Mouse (Mus musculus): ENCODE measurements around the gene Rspo1. TPM values are rescaled to one million over a fixed set of nuclear protein-coding genes. Genes with fewer than 3 reads are reported as not detected.
A peak's percentile ranks its signal among the peaks of the same experiment; 100 is the strongest.

Rspo1 gene
- total and polyA plus RNA-seq, 3 experiments, result 0.25 to 0.50 (median 0.31) TPM

DNA sequence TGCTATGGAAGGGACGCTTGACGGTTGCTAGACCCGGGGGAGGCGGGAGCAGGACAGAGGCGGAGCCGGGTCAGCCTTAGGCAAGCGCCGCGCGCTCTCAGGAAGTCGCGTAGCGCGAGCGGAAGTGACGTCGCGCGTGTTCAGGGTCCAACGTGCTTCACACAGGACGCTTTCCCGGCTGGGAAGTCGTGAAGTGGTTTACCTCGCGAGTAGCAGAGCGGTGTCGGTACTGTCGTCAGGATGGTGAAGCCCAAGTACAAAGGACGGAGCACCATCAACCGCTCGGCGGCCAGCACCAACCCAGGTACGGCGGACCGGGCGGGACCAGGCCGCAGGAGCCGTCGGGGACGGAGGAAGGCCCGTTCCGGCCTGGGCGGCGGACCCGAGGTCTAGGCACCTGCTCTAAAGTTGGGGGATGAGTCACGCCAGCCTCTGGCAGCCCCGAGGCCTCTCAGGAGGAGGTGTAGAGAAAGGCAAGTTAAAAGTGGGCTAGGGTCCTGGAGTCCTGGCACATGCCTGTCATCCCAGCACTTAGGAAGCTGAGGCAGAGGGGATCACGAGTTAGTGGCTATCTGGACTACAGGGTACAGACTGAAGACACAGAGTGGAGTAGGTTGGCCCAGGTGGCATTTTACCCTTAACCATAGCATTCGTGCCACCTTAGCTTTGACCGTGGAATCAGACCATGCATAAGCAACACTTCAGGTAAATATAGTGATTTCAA lies 43.8 kb downstream of the Rspo1 start (continued):
- TF ChIP-seq ELF1 (IDR thresholded peaks at IDR 0.05; ENCODE audit: low read depth, low read length), result peak; percentile 76
- TF ChIP-seq KAT2A (IDR thresholded peaks at IDR 0.05; ENCODE audit: insufficient replicate concordance, low read length), result peak; percentile 57; the same call in 1 of the 2 replicates

DNA sequence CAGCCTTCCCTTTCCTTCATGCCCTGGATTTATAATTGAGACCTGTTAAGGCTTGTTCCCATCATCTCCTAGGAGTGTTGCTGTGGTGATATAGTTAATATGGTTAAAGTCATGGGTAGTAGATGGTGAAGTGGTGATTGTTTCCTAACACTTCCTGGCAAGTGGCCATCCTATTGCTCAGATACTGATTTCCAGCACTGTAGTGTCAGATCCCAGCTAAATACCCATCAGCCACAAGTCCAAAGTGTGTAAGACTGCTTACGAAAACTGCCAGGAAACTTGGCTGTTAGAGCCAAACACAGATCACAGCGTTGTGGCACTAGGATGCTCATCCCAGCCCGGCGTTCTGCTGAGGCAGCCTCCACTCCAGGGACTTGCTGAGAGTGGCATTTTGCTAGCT lies 48.1 kb downstream of the Rspo1 start:
- Histone ChIP-seq H3K27ac (ENCODE audit: insufficient read depth, low read depth) (no peak overlapping the region), H3K36me3 (replicated peaks in 1 of 2; ENCODE audit: control insufficient read depth in 1 of 2, insufficient read depth in 1 of 2, low read length in 1 of 2) (peaks cover 42 to 65% of the 10 kb centered on the region in 2 experiments), H3K4me1 (ENCODE audit: control insufficient read depth in 1 of 2, insufficient read depth in 2 of 2) (peaks cover 0 to 22% of the 10 kb centered on the region in 2 experiments; a peak in 2 of 4 replicates), H3K79me2 (replicated peaks; ENCODE audit: control insufficient read depth, extremely low read depth, insufficient read depth, poor library complexity, severe bottlenecking) (peaks cover 66% of the 10 kb centered on the region), H3K27me3 (replicated peaks) (no peaks in the 10 kb centered on the region), H3K9me3 (replicated peaks; ENCODE audit: low read length) (no peaks in the 10 kb centered on the region), H3K9ac (ENCODE audit: insufficient read depth, low read depth) (no peak overlapping the region), H3K4me3 (replicated peaks in 1 of 3; ENCODE audit: low read depth in 2 of 3, low read length in 2 of 3, poor library complexity in 1 of 3) (no peak overlapping the region), H3K4me2 (ENCODE audit: insufficient read depth, low read depth, poor library complexity, severe bottlenecking) (no peak overlapping the region)
- TF ChIP-seq ZKSCAN1 (IDR thresholded peaks at IDR 0.05; ENCODE audit: borderline replicate concordance, low read depth, low read length) (no peak), ZC3H11A (IDR thresholded peaks at IDR 0.05; ENCODE audit: low read depth, low read length) (no peak), BHLHE40 (IDR thresholded peaks at IDR 0.05; ENCODE audit: low read depth, low read length) (no peak), CTCF (conservative IDR thresholded peaks at IDR 0.05 in 1 of 2, IDR thresholded peaks at IDR 0.05 in 1 of 2; ENCODE audit: low read depth in 2 of 2, low read length in 2 of 2) (no peak), PAX5 (IDR thresholded peaks at IDR 0.05; ENCODE audit: low read length) (no peak), JUND (conservative IDR thresholded peaks at IDR 0.05; ENCODE audit: low read depth, low read length) (no peak), MAZ (IDR thresholded peaks at IDR 0.05; ENCODE audit: low read depth, low read length) (no peak), MAFK (IDR thresholded peaks at IDR 0.05; ENCODE audit: insufficient replicate concordance, low read length) (no peak), POLR2A (IDR thresholded peaks at IDR 0.05; ENCODE audit: low read depth, low read length) (no peak), GABPA (IDR thresholded peaks at IDR 0.05; ENCODE audit: insufficient replicate concordance, low read depth, low read length) (no peak), USF2 (conservative IDR thresholded peaks at IDR 0.05; ENCODE audit: low read depth, low read length) (no peak)
- in situ Hi-C loops (cut with MboI; ENCODE audit: low pct_ligation_motif_present, low pct_unique_long_range_greater_than_20kb, low sequenced_read_pairs), result no loop called here
- dilution Hi-C loops (cut with MboI; ENCODE audit: extremely low pct_ligation_motif_present, extremely low pct_unique_long_range_greater_than_20kb, low sequenced_read_pairs), result no loop called here
- DNase-seq (ENCODE audit: extremely low read depth), result no peak

DNA sequence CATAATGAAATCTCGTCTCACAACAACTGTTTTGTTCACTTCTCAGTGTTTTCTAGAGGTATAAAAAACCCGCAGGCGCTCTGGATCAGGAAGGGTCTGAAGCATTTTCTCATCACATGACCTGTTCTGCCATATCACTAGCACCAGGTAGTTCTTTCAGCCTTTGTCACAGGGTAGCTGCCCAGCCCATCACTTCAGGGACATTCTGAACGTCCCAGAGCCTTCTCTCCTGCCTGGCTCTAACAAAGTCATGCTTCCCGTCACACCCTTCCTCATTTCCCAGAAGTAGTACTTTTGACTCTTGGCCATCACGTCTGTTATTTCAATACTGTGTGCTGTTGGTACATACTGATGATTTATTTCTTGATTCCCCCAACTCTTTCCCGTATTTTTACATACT lies 58.2 kb downstream of the Rspo1 start:
- H3K79me2 ChIP-seq (replicated peaks; ENCODE audit: control insufficient read depth, extremely low read depth, insufficient read depth, poor library complexity, severe bottlenecking), result peaks cover 6% of the 10 kb centered on the region; the same call in 1 of the 2 replicates
- H3K4me2 ChIP-seq (ENCODE audit: insufficient read depth, low read depth, poor library complexity, severe bottlenecking), result no peak overlapping the region
- no peak for TF ChIP-seq IRF4 (IDR thresholded peaks at IDR 0.05; ENCODE audit: low read depth, low read length)
- TF ChIP-seq MAFK (IDR thresholded peaks at IDR 0.05; ENCODE audit: insufficient replicate concordance, low read length), result no peak
- TF ChIP-seq POLR2AphosphoS2 (IDR thresholded peaks at IDR 0.05; ENCODE audit: low read depth, low read length), result no peak
- no peak for TF ChIP-seq ETS1 (conservative IDR thresholded peaks at IDR 0.05; ENCODE audit: low read depth, low read length)
- TF ChIP-seq MAZ (IDR thresholded peaks at IDR 0.05; ENCODE audit: low read depth, low read length), result no peak
- TF ChIP-seq MEF2A (IDR thresholded peaks at IDR 0.05; ENCODE audit: borderline replicate concordance, low read depth, low read length), result no peak
- no peak for TF ChIP-seq EP300 (IDR thresholded peaks at IDR 0.05; ENCODE audit: low read length)
- no peak for TF ChIP-seq SMC3 (IDR thresholded peaks at IDR 0.05; ENCODE audit: low read depth, low read length)
- TF ChIP-seq ZKSCAN1 (IDR thresholded peaks at IDR 0.05; ENCODE audit: borderline replicate concordance, low read depth, low read length), result no peak
- TF ChIP-seq JUND (conservative IDR thresholded peaks at IDR 0.05; ENCODE audit: low read depth, low read length), result no peak
- TF ChIP-seq KAT2A (IDR thresholded peaks at IDR 0.05; ENCODE audit: insufficient replicate concordance, low read length), result no peak
- no peak overlapping the region for H3K9ac ChIP-seq (ENCODE audit: insufficient read depth, low read depth)
- in situ Hi-C loops (cut with MboI; ENCODE audit: low pct_ligation_motif_present, low pct_unique_long_range_greater_than_20kb, low sequenced_read_pairs) (no loop called here), dilution Hi-C loops (cut with MboI; ENCODE audit: extremely low pct_ligation_motif_present, extremely low pct_unique_long_range_greater_than_20kb, low sequenced_read_pairs) (no loop called here)
- H3K36me3 ChIP-seq (replicated peaks in 1 of 2; ENCODE audit: control insufficient read depth in 1 of 2, insufficient read depth in 1 of 2, low read length in 1 of 2), result peaks cover 83 to 99% of the 10 kb centered on the region in 2 experiments
- no peak for DNase-seq (ENCODE audit: extremely low read depth)
- no peaks in the 10 kb centered on the region for H3K9me3 ChIP-seq (replicated peaks; ENCODE audit: low read length)
- H3K27ac ChIP-seq (ENCODE audit: insufficient read depth, low read depth), result no peak overlapping the region
- no peak overlapping the region for H3K4me3 ChIP-seq (replicated peaks in 1 of 3; ENCODE audit: low read depth in 2 of 3, low read length in 2 of 3, poor library complexity in 1 of 3)
- H3K27me3 ChIP-seq (replicated peaks), result no peaks in the 10 kb centered on the region
- H3K4me1 ChIP-seq (ENCODE audit: control insufficient read depth in 1 of 2, insufficient read depth in 2 of 2), result no peaks in the 10 kb centered on the region

Measured in CH12.LX (cell line).